Mouse (Mus musculus) ES-Bruce4 (cell line): Measurements from ENCODE around the gene Ino80b.

Experiments used
- CTCF ChIP-seq: IDR thresholded peaks from one replicate; pipeline ENCODE4 v1.8.1; 2011; ENCODE audit warnings: low read depth, low read length
- EP300 ChIP-seq: IDR thresholded peaks from 2 replicates; pipeline ENCODE4 v1.6.1; 2011; ENCODE audit warnings: low read depth, low read length; ENCODE audit not compliant: insufficient read depth

- no peak for TF ChIP-seq EP300
- no peak for TF ChIP-seq CTCF
Observed at GRCm38 (mm10) chr6:83156259-83156684, 31.0 kb upstream of the Ino80b start, which contains the start of the genes Wdr54 and 1700003E16Rik.
